Mouse (Mus musculus): ENCODE results near the gene Rnf7. TPM values are rescaled to one million over a fixed set of nuclear protein-coding genes. Genes with fewer than 3 reads are reported as not detected.

Gene Rnf7
- polyA plus RNA-seq, 2 experiments = 261 to 341 TPM

GRCm38 (mm10) chr9:96438334-96438871 lies 40.1 kb downstream of the Rnf7 start:
- no peaks in the 10 kb centered on the region for H3K9me3 ChIP-seq (ENCODE audit: control insufficient read depth, low read length)
- ATAC-seq (ENCODE audit: low FRiP score, low read depth) = peak; percentile 68
- 6% methylated on average over 8 of the region's 8 CpGs for WGBS

GRCm38 (mm10) chr9:96437805-96438333 lies 40.6 kb downstream of the Rnf7 start:
- peak overlapping the region; percentile 56 for H3K27ac ChIP-seq (replicated peaks; ENCODE audit: low read depth, low read length)
- no peaks in the 10 kb centered on the region for H3K27me3 ChIP-seq (ENCODE audit: control insufficient read depth, insufficient read depth, low read length)
- peak overlapping the region; percentile 85 for H3K4me2 ChIP-seq (replicated peaks; ENCODE audit: low read depth, low read length, severe bottlenecking)
- peaks cover 21% of the 10 kb centered on the region for H3K4me1 ChIP-seq (ENCODE audit: control insufficient read depth, insufficient read depth, low read length)
- 0 out of 2 replicates have a peak, but pooled peaks have one; percentile 11 for TF ChIP-seq POLR2A (IDR thresholded peaks at IDR 0.05; ENCODE audit: borderline replicate concordance, extremely low read depth, insufficient read depth, insufficient read length)
- 2% methylated on average over 25 of the region's 25 CpGs for WGBS
- no peaks in the 10 kb centered on the region for H3K36me3 ChIP-seq (ENCODE audit: control insufficient read depth, insufficient read depth, low read length)
- peak overlapping the region; percentile 50 for H3K4me3 ChIP-seq (replicated peaks; ENCODE audit: low read length)
- H3K9ac ChIP-seq (ENCODE audit: low read depth, low read length, severe bottlenecking) = peak overlapping the region; percentile 74
- no peaks in the 10 kb centered on the region for H3K9me3 ChIP-seq (ENCODE audit: control insufficient read depth, low read length)
- peak; percentile 68 for DNase-seq (ENCODE audit: low spot score)
- ATAC-seq (ENCODE audit: low FRiP score, low read depth) = peak; percentile 77

More at GRCm38 (mm10) chr9:96438334-96438871, 40.1 kb downstream of the Rnf7 start:
- Histone ChIP-seq H3K4me3 (replicated peaks; ENCODE audit: low read length) (peak overlapping the region; percentile 50), H3K9ac (ENCODE audit: low read depth, low read length, severe bottlenecking) (peak overlapping the region; percentile 74), H3K4me1 (ENCODE audit: control insufficient read depth, insufficient read depth, low read length) (peaks cover 21% of the 10 kb centered on the region), H3K27me3 (ENCODE audit: control insufficient read depth, insufficient read depth, low read length) (no peaks in the 10 kb centered on the region), H3K27ac (replicated peaks; ENCODE audit: low read depth, low read length) (peak overlapping the region; percentile 56), H3K4me2 (replicated peaks; ENCODE audit: low read depth, low read length, severe bottlenecking) (peak overlapping the region; percentile 85), H3K36me3 (ENCODE audit: control insufficient read depth, insufficient read depth, low read length) (no peaks in the 10 kb centered on the region)
- TF ChIP-seq POLR2A (IDR thresholded peaks at IDR 0.05; ENCODE audit: borderline replicate concordance, extremely low read depth, insufficient read depth, insufficient read length) = no peak
- DNase-seq (ENCODE audit: low spot score) = peak; percentile 59

- no peaks in the 10 kb centered on the region for H3K27me3 ChIP-seq (ENCODE audit: control insufficient read depth, insufficient read depth, low read length)
- WGBS = 17% methylated on average over 28 of the region's 28 CpGs
- H3K4me3 ChIP-seq (replicated peaks; ENCODE audit: low read length) = peak overlapping the region; percentile 50
- DNase-seq (ENCODE audit: low spot score) (no peak), ATAC-seq (ENCODE audit: low FRiP score, low read depth) (no peak)
- no peaks in the 10 kb centered on the region for H3K9me3 ChIP-seq (ENCODE audit: control insufficient read depth, low read length)
- H3K9ac ChIP-seq (ENCODE audit: low read depth, low read length, severe bottlenecking) = peak overlapping the region; percentile 74
- no peak for TF ChIP-seq POLR2A (IDR thresholded peaks at IDR 0.05; ENCODE audit: borderline replicate concordance, extremely low read depth, insufficient read depth, insufficient read length)
- H3K4me1 ChIP-seq (ENCODE audit: control insufficient read depth, insufficient read depth, low read length) = peaks cover 21% of the 10 kb centered on the region
- H3K4me2 ChIP-seq (replicated peaks; ENCODE audit: low read depth, low read length, severe bottlenecking) = peak overlapping the region; percentile 85
- peak overlapping the region; percentile 56 for H3K27ac ChIP-seq (replicated peaks; ENCODE audit: low read depth, low read length)
- no peaks in the 10 kb centered on the region for H3K36me3 ChIP-seq (ENCODE audit: control insufficient read depth, insufficient read depth, low read length)
Measured at GRCm38 (mm10) chr9:96436901-96437804, 41.3 kb downstream of the Rnf7 start.

DNA sequence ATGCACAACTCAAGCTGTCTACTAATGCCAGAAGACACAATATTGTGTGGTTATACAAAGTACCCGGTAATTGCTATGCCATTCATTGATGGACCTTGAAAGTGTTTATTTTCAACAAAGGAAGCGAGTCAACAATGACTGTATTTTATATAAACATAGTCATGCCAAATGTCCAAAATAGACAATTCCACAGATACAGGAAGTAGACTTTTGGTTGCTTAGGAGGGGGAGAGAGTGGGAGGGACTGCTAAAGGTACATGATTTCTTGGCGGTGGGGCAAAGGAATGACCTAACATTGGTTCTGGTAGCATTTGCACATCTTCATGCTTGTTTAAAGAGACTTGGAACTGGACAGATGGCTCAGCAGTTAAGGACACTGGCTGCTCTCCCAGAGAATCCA lies 45.9 kb downstream of the Rnf7 start:
- WGBS = 83% methylated on average over 3 of the region's 3 CpGs
- ATAC-seq (ENCODE audit: low FRiP score, low read depth) (no peak), DNase-seq (ENCODE audit: low spot score) (no peak)

DNA sequence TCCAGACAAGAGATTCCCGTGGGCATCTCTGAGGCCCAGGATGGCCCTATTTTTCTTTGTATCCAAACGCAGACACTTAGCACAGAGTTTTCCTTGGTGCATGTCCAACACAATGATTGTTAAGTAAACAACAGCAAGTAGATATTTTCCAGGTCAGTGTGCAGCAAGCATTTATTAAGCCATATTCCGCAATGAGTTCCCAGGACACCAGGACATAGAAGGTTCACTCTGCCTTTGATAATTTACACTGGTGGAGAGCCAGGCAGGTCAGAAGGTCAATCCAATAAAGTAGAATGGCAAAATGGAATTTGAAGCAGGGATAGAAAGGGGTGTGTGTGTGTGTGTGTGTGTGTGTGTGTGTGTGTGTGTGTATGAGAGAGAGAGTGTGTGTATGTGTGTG lies 47.4 kb downstream of the Rnf7 start:
- H3K4me1 ChIP-seq (ENCODE audit: control insufficient read depth, insufficient read depth, low read length) = peaks cover 5% of the 10 kb centered on the region; the same call in 1 of the 2 replicates
- 69% methylated on average over 3 of the region's 3 CpGs for WGBS
- H3K27ac ChIP-seq (replicated peaks; ENCODE audit: low read depth, low read length) = no peak overlapping the region
- no peak overlapping the region for H3K9ac ChIP-seq (ENCODE audit: low read depth, low read length, severe bottlenecking)
- no peaks in the 10 kb centered on the region for H3K36me3 ChIP-seq (ENCODE audit: control insufficient read depth, insufficient read depth, low read length)
- DNase-seq (ENCODE audit: low spot score) = no peak
- H3K4me2 ChIP-seq (replicated peaks; ENCODE audit: low read depth, low read length, severe bottlenecking) = no peak overlapping the region
- TF ChIP-seq POLR2A (IDR thresholded peaks at IDR 0.05; ENCODE audit: borderline replicate concordance, extremely low read depth, insufficient read depth, insufficient read length) = no peak
- H3K4me3 ChIP-seq (replicated peaks; ENCODE audit: low read length) = no peak overlapping the region
- no peaks in the 10 kb centered on the region for H3K27me3 ChIP-seq (ENCODE audit: control insufficient read depth, insufficient read depth, low read length)
- ATAC-seq (ENCODE audit: low FRiP score, low read depth) = no peak
- no peaks in the 10 kb centered on the region for H3K9me3 ChIP-seq (ENCODE audit: control insufficient read depth, low read length)

More for the DNA sequence above, 45.9 kb downstream of the Rnf7 start:
- H3K4me2 ChIP-seq (replicated peaks; ENCODE audit: low read depth, low read length, severe bottlenecking) = no peak overlapping the region
- no peak overlapping the region for H3K27ac ChIP-seq (replicated peaks; ENCODE audit: low read depth, low read length)
- no peak for TF ChIP-seq POLR2A (IDR thresholded peaks at IDR 0.05; ENCODE audit: borderline replicate concordance, extremely low read depth, insufficient read depth, insufficient read length)
- no peaks in the 10 kb centered on the region for H3K27me3 ChIP-seq (ENCODE audit: control insufficient read depth, insufficient read depth, low read length)
- no peaks in the 10 kb centered on the region for H3K36me3 ChIP-seq (ENCODE audit: control insufficient read depth, insufficient read depth, low read length)
- H3K9me3 ChIP-seq (ENCODE audit: control insufficient read depth, low read length) = no peaks in the 10 kb centered on the region
- no peak overlapping the region for H3K4me3 ChIP-seq (replicated peaks; ENCODE audit: low read length)
- H3K4me1 ChIP-seq (ENCODE audit: control insufficient read depth, insufficient read depth, low read length) = peaks cover 15% of the 10 kb centered on the region
- no peak overlapping the region for H3K9ac ChIP-seq (ENCODE audit: low read depth, low read length, severe bottlenecking)
